Mouse (Mus musculus) small intestine, adult 2 months (tissue): Measurements from ENCODE around the gene Hist2h2be. TPM values are rescaled to one million over a fixed set of nuclear protein-coding genes. Genes with fewer than 3 reads are reported as not detected.

ENCODE experiments used
- H3K27ac ChIP-seq: fragments of 200-500 bp; 2 replicates; pipeline ENCODE4 v1.5.1; 2012; ENCODE audit warnings: low read depth, low read length, control low read depth, inconsistent platforms; ENCODE audit not compliant: insufficient read depth
- H3K27me3 ChIP-seq: fragments of 200-500 bp; 2 replicates; pipeline ENCODE4 v1.6.1; 2012; ENCODE audit warnings: mild to moderate bottlenecking, moderate library complexity, low read length, inconsistent platforms; ENCODE audit not compliant: control insufficient read depth, insufficient read depth
- H3K36me3 ChIP-seq: fragments of 200-500 bp; 2 replicates; pipeline ENCODE4 v1.6.1; 2012; ENCODE audit warnings: mild to moderate bottlenecking, low read length, control low read depth, inconsistent platforms; ENCODE audit not compliant: control insufficient read depth, insufficient read depth
- H3K4me1 ChIP-seq: fragments of 200-500 bp; 2 replicates; pipeline ENCODE4 v1.6.1; 2012; ENCODE audit warnings: low read length, inconsistent platforms, mixed read lengths; ENCODE audit not compliant: control insufficient read depth, insufficient read depth, insufficient read length
- H3K4me3 ChIP-seq: fragments of 200-500 bp; 2 replicates; pipeline ENCODE4 v1.5.1; 2012; ENCODE audit warnings: low read depth, mild to moderate bottlenecking, control low read depth, inconsistent platforms, low read length, moderate library complexity
- CTCF ChIP-seq: fragments of 200-500 bp; IDR thresholded peaks from 2 replicates; pipeline ENCODE4 v1.5.1; 2012; ENCODE audit warnings: low read depth, mild to moderate bottlenecking, control low read depth, inconsistent platforms, low read length, moderate library complexity, mixed read lengths; ENCODE audit not compliant: insufficient replicate concordance, insufficient read length; ENCODE audit errors: extremely low read depth
- POLR2A ChIP-seq: fragments of 200-500 bp; IDR thresholded peaks from 2 replicates; pipeline ENCODE4 v1.6.1; 2012; ENCODE audit warnings: low read depth, mild to moderate bottlenecking, control low read depth, inconsistent platforms, low read length, moderate library complexity
- WGBS: fragments of 180-500 bp; shearing (Covaris S2); methylation state at CpG from one replicate; pipeline ENCODE4 v1.1.7; 2018; 5-methylcytosine and 5-hydroxymethylcytosine counted together
- polyA plus RNA-seq: library from polyadenylated mRNA; depleted of rRNA; stranded (reverse); fragments of >200 nt; gene quantifications from 2 replicates; pipeline ENCODE4 v1.2.3, GENCODE M21; 2012

Hist2h2be gene
- polyA plus RNA-seq, 1 experiment: 1.4 TPM

DNA sequence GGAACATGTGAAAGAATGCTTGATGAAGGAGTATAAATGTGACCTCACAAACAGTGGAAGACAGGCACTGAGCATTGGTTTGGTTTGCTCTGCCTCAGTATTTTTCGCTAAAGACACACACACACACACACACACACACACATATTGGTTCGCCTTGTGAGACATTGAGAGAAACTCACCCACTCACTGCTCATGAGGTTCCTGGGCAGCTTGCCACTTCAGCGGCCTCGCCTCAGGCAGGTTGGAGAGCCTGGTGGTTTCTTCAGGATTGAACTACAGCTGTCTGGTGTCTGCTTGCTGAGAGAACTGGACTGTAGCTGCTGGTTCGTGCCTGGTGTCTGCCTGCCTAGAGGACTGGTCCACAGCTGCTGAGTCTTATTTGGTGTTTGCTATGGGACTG lies 39.3 kb downstream of the Hist2h2be start:
- no peak overlapping the region for H3K27ac ChIP-seq
- TF ChIP-seq CTCF: no peak
- no peak for TF ChIP-seq POLR2A
- H3K27me3 ChIP-seq: no peaks in the 10 kb centered on the region
- 92% methylated on average over 5 of the region's 5 CpGs for WGBS
- H3K4me3 ChIP-seq: no peak overlapping the region
- no peaks in the 10 kb centered on the region for H3K36me3 ChIP-seq
- H3K4me1 ChIP-seq: peaks cover 10% of the 10 kb centered on the region; the same call in 1 of the 2 replicates

- H3K4me1 ChIP-seq: peaks cover 7% of the 10 kb centered on the region; the same call in 1 of the 2 replicates
- H3K36me3 ChIP-seq: no peaks in the 10 kb centered on the region
- H3K27me3 ChIP-seq: no peaks in the 10 kb centered on the region
- no peak overlapping the region for H3K4me3 ChIP-seq
- TF ChIP-seq CTCF: no peak
- no peak for TF ChIP-seq POLR2A
- H3K27ac ChIP-seq: peak overlapping the region; percentile 98
- 44% methylated on average over 3 of the region's 3 CpGs for WGBS
Measured at GRCm38 (mm10) chr3:96261623-96262022, 40.7 kb downstream of the Hist2h2be start.

DNA sequence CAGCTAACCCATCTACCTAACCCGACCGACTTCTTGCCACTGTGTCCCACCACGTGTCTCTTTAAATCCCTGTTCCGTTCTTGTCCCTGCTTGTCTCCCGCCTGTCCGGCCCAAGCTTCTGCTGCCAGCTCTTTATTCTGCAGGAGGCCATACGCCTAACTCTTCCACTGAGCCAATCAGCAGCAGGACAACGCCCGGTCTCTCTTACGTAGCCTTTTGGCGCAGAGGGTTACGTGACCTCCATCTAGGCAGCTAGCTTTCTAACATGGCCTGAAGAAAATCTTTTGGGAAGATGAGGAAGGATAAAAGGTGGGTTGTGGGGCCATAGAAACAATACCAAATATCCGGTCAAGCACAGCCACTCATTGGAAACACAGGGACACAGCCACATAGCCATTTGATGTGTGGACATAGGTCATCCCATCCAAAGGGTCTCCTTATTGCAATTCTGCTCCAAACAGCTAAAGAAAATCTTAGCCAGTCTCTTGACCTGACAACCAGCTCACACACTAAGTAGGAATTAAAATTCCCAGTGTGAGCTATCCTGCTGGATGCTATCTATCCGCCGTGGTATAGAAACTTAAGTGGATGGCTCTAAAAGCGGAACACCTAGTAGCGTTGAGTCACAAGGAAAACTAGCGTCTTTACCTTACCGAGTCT lies 41.4 kb downstream of the Hist2h2be start:
- under 1% methylated on average over 19 of the region's 19 CpGs for WGBS
- peak; percentile 92 for TF ChIP-seq POLR2A
- TF ChIP-seq CTCF: no peak
- Histone ChIP-seq H3K4me1 (peaks cover 7% of the 10 kb centered on the region; the same call in 1 of the 2 replicates), H3K27me3 (no peaks in the 10 kb centered on the region), H3K36me3 (no peaks in the 10 kb centered on the region), H3K27ac (peak overlapping the region; percentile 98), H3K4me3 (peak overlapping the region; percentile 74)

DNA sequence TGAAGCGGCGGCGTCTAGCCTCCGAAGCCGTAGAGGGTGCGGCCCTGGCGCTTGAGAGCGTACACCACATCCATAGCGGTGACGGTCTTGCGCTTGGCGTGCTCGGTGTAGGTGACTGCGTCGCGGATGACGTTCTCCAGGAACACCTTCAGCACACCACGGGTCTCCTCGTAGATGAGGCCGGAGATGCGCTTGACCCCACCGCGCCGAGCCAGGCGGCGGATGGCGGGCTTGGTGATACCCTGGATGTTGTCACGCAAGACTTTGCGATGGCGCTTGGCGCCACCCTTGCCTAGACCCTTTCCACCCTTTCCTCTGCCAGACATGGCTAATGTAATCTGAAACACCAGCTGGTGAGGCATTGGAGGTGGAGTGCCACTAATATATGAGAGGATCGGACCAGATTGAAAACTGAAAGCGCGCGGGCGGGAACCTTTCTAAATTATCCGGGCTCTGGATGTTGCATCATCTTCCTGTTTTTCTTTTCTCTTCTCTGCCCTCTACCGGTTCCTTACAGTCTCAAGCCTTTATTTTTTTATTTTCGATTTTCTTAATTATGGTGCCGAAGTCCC lies 42.1 kb downstream of the Hist2h2be start, which contains the start of gene Hist2h4:
Gene Hist2h4, minus strand, starts transcription at position 333 of the 572 bp plus-strand sequence.
- peaks cover 9% of the 10 kb centered on the region; the same call in 1 of the 2 replicates for H3K4me1 ChIP-seq
- under 1% methylated on average over 40 of the region's 40 CpGs for WGBS
- H3K27ac ChIP-seq: peak within 1 kb of the TSS; percentile 98
- H3K27me3 ChIP-seq: no peaks in the 10 kb centered on the region
- TF ChIP-seq CTCF: no peak
- peak; percentile 96 for TF ChIP-seq POLR2A
- peak within 1 kb of the TSS; percentile 74 for H3K4me3 ChIP-seq
- H3K36me3 ChIP-seq: no peaks in the 10 kb centered on the region

- Histone ChIP-seq H3K4me1 (peaks cover 6% of the 10 kb centered on the region; the same call in 1 of the 2 replicates), H3K4me3 (peak overlapping the region; percentile 67), H3K27ac (peak overlapping the region; percentile 97), H3K36me3 (no peaks in the 10 kb centered on the region), H3K27me3 (no peaks in the 10 kb centered on the region)
- no peak; the same call in 1 of the 2 replicates for TF ChIP-seq POLR2A
- TF ChIP-seq CTCF: peak; percentile 29; the same call in 1 of the 2 replicates
- 1% methylated on average over 27 of the region's 27 CpGs for WGBS
Measured at GRCm38 (mm10) chr3:96263558-96264403, 42.9 kb downstream of the Hist2h2be start.

DNA sequence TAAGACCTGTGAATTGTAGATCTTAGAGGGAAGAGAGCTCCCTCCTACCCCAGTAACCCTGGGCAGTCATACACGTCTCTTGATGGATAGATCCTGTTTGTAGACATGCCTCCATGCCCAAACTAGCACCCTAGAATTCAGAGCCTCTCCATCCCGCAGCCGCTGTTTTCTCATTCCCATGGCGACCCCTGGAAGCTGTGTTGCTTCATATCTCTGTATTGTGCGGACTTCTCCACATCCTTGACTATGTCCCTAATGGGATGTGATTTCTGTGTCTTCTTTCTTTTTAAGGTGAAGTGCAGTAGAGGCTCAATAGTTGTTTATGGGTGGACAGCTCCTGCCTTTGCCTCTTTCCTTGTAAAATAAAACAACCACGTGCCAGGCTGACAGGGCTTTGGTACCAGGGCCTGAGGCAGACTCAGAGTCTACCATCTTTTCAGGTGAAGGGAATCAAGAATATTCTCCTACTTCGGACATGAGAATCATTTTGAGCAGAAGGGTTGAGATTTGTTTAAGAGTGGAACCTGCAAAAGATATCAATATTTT lies 43.6 kb downstream of the Hist2h2be start:
- H3K4me3 ChIP-seq: no peak overlapping the region
- H3K27me3 ChIP-seq: no peaks in the 10 kb centered on the region
- 55% methylated on average over 7 of the region's 7 CpGs for WGBS
- H3K36me3 ChIP-seq: no peaks in the 10 kb centered on the region
- no peak for TF ChIP-seq CTCF
- TF ChIP-seq POLR2A: no peak
- peak overlapping the region; percentile 97; the same call in 1 of the 2 replicates for H3K27ac ChIP-seq
- H3K4me1 ChIP-seq: peaks cover 6% of the 10 kb centered on the region; the same call in 1 of the 2 replicates
